Mouse (Mus musculus): Measurements from ENCODE around the gene Vkorc1. TPM values are rescaled to one million over a fixed set of nuclear protein-coding genes. Genes with fewer than 3 reads are reported as not detected.

Vkorc1 gene
- total RNA-seq, 2 experiments from 2014 or later, result 22.9 to 26.0 TPM

Other genes with a start within 250 kb of the Vkorc1 start
- 10 to 100 TPM; 37.6 to 43.0 TPM for gene Bcl7c, start 186.7 kb downstream of the Vkorc1 start, total RNA-seq (2021)
- 1 to 10 TPM; 2.6 to 3.4 TPM for gene Ctf1, start 182.9 kb downstream of the Vkorc1 start, total RNA-seq (2021)
- gene Ctf2, start 163.5 kb downstream of the Vkorc1 start, total RNA-seq (2021), result not detected
- 10 to 100 TPM; 81.3 to 88.2 TPM for gene Fbxl19, start 151.1 kb downstream of the Vkorc1 start, total RNA-seq (2021)
- 10 to 100 TPM; 23.1 to 23.7 TPM for gene Orai3, start 125.8 kb downstream of the Vkorc1 start, total RNA-seq (2021)
- gene Setd1a, start 118.9 kb downstream of the Vkorc1 start, total RNA-seq (2021), result 10 to 100 TPM; 42.3 to 43.4 TPM
- gene Gm49388, start 110.0 kb downstream of the Vkorc1 start, total RNA-seq (2021), result 1 to 10 TPM; 3.5 to 4.5 TPM
- gene Hsd3b7, start 95.0 kb downstream of the Vkorc1 start, total RNA-seq (2021), result 1 to 10 TPM; 3.6 to 6.8 TPM
- 10 to 100 TPM; 70.5 to 76.0 TPM for gene Stx4a, start 71.3 kb downstream of the Vkorc1 start, total RNA-seq (2021)
- 100 to 1,000 TPM; 437 to 445 TPM for gene Stx1b, start 71.1 kb downstream of the Vkorc1 start, total RNA-seq (2021)
- gene Zfp646, start 19.4 kb downstream of the Vkorc1 start, total RNA-seq (2021), result 10 to 100 TPM; 28.1 to 30.4 TPM
- 10 to 100 TPM; 20.6 to 20.7 TPM for gene Zfp668, start 18.8 kb downstream of the Vkorc1 start, total RNA-seq (2021)
- gene Prss53, start 4.6 kb downstream of the Vkorc1 start, total RNA-seq (2021), result 1 to 10 TPM; 1.7 to 1.9 TPM
- not detected for gene Gm21974, start 163 bp downstream of the Vkorc1 start, total RNA-seq (2021)
- gene Bckdk, start 8.5 kb upstream of the Vkorc1 start, total RNA-seq (2021), result 10 to 100 TPM; 33.7 to 37.6 TPM
- 10 to 100 TPM; 28.6 to 28.7 TPM for gene Kat8, start 16.9 kb upstream of the Vkorc1 start, total RNA-seq (2021)
- under 1 TPM in 1 of 2 experiments, not detected in 1; 0.64 TPM for gene Prss8, start 34.5 kb upstream of the Vkorc1 start, total RNA-seq (2021)
- gene Prss36, start 51.1 kb upstream of the Vkorc1 start, total RNA-seq (2021), result 1 to 10 TPM; 8.0 to 9.3 TPM
- gene Fus, start 71.8 kb upstream of the Vkorc1 start, total RNA-seq (2021), result 100 to 1,000 TPM; 270 to 316 TPM
- gene Pycard, start 98.2 kb upstream of the Vkorc1 start, total RNA-seq (2021), result 1 to 10 TPM; 2.3 to 4.0 TPM
- 1 to 10 TPM; 1.1 to 1.5 TPM for gene Trim72, start 108.3 kb upstream of the Vkorc1 start, total RNA-seq (2021)
- 10 to 100 TPM; 10.8 to 11.2 TPM for gene Itgam, start 167.0 kb upstream of the Vkorc1 start, total RNA-seq (2021)
- not detected for gene Gm49368, start 167.1 kb upstream of the Vkorc1 start, total RNA-seq (2021)
- gene Itgax, start 233.9 kb upstream of the Vkorc1 start, total RNA-seq (2021), result under 1 TPM in 1 of 2 experiments, not detected in 1; 0.23 TPM

Data from left cerebral cortex, postnatal 25 days (tissue).